Mouse (Mus musculus) cerebellum, adult 18-20 months (tissue): ENCODE results near the gene Mfsd4b2.
"Not testable (repeated sequence)": the region's sequence is repeated elsewhere in the genome, so short reads cannot be mapped to it uniquely, and the experiment has no call there.

ENCODE experiments used
- DNase-seq, 2 experiments: peaks; one replicate each; pipeline ENCODE4 v3.0.0; 2021

Gene Mfsd4b2

DNA sequence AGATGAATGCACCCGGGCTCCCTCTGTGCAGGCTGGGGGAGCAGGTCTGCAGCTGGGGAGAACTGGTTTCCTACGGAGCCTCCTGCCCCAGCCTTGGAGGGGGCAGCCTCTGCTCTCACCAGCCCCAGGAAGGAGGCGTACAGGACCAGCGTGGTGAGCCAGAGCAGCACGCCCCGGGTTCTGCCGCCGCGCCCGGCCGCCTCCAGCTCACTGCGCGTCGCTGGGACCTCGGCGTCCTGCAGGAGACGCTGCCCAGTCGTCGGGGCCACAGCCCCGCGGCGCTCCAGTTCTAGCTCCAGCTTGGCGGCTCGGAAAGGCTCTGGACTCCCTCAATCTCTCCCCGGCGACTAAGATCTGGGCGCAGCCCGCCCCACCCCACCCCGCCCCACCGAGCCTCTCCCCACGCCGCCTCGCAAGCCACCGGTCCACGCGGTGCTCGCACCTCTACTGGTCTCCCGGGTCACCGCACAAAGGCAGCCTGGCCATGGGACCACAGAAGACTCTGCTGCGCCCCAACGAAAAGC lies at the start of gene Mfsd4b2:
Gene Mfsd4b2 (minus strand): TSS at position 308 of the 524 bp plus-strand sequence.
- no peak for DNase-seq

DNA sequence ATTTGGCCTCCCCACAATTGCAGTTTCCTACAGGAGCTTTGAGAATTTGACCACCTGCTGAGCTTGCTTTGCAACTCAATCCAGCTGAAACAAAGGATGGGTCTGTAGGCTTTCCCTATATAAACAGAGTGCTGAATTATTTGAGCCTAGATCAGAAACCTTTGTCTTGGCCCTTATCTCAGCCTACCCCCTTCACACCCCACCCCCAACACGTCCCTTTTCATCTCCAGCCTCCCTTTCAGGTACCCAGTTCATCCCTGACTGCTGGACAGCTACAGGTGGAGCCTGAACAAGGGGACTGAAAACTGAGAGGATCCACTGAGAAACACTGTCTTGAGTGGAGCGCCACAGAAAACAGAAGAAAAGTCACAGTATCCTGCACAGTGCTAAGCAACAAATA lies 49.0 kb upstream of the Mfsd4b2 start:
- no peak for DNase-seq

DNA sequence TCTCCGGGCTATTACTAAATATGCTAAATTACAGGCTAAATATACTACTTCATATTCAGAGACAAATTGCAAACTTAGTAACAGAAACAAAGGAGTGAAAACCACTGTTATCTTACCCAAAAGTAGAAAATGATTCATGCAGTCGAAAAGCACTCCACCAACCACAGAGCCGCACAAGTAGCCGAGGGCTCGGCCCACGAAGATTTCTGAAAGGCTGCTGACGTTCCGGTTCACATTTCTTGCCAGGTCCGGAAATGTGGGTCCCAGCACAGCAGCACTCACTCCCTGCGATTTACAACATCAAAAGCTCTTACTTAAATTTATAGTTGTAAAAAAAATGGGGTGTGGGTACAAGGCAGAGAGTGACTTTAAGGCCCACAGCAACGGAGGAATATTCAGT lies 48.3 kb upstream of the Mfsd4b2 start:
- no peak for DNase-seq

GRCm38 (mm10) chr10:39967512-39967911 lies 40.8 kb upstream of the Mfsd4b2 start:
- no peak for DNase-seq

DNA sequence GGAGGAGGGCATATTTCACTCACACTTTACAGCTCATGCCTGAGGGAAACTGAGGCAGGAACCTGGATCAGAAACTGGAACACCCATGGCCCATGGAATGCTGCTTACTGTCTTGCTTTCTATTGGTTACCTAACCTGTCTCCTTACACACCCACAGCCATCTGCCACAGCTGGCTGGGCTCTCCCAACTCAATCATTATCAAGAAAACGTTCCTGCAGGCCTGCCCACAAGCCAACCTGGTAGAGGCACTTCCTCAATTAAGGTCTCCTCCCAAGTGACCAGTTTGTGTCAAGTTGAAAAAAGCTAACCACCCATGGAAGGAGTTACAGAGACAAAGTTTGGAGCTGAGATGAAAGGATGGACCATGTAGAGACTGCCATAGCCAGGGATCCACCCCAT lies 35.2 kb upstream of the Mfsd4b2 start:
- no peak for DNase-seq

DNA sequence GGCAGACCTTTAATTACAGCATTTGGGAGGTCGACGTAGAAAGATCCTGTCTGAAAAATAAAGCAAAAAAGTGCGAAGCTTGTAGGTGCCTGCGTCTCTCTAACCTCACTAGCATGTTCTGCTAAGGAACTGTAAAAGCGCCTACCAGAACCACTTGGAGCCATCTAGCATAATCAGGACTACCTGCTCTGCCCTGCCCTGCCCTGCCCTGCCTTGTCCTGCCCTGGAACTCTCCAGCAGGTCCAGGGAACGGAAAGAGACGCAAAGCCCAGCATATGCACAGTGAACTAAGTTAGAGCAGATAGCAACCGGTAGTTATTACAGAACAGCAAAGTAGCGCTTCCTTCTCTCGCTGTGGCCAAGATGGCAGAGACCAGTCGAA lies 33.7 kb upstream of the Mfsd4b2 start:
- DNase-seq = no peak

- peak; percentile 83 to 90 for DNase-seq
These were observed 33.2 kb upstream of the Mfsd4b2 start, which contains the start of gene Mfsd4b3 for GRCm38 (mm10) chr10:39959761-39960440. Gene Mfsd4b3 (minus strand): TSS chr10:39960153.

- DNase-seq = no peak
These were observed 31.5 kb upstream of the Mfsd4b2 start for GRCm38 (mm10) chr10:39958266-39958665.

DNA sequence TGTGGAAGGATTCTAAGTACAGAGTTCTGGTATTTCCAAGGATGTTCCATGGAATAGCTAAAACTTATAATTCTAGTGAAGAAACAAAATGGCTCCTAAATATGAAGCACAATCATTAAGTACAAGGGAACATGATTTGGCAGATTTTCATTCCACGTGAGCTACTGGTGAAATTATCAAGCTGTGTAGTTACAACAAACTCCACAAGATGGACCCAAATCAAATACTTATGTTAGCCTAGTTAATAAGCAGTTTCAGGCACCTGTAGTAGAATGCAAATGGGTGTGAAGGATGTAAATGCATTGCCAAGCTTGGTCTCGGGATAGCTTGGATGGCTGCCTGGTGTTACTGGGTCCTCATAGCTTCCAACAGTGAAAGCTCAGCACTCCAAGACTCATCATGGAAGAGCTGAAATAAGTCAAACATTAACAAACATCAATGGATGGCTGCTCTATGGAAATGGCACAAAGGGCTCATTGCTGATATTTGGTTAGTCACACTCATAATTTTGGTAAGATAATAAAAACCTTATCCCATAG lies 29.7 kb upstream of the Mfsd4b2 start:
- DNase-seq = no peak

DNA sequence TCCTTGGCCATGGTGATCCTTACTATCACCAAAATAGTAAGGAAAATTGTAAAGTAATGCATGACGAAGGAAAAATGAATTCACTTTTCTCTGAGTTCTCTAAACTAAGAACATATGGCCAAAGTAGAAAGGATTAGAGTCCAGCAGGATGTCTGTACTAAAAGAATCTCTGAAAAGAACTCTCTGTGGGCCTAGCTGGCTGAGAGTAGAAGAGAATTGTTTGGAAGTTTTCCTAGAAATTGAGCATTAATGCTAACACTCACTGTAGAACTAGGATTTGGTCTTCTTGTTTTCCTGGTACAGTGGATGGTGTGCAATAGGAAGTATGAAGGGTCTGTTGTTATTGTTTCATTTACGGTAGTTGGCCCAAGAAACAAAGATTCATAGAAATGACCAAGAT lies 28.4 kb upstream of the Mfsd4b2 start:
- no peak for DNase-seq

DNA sequence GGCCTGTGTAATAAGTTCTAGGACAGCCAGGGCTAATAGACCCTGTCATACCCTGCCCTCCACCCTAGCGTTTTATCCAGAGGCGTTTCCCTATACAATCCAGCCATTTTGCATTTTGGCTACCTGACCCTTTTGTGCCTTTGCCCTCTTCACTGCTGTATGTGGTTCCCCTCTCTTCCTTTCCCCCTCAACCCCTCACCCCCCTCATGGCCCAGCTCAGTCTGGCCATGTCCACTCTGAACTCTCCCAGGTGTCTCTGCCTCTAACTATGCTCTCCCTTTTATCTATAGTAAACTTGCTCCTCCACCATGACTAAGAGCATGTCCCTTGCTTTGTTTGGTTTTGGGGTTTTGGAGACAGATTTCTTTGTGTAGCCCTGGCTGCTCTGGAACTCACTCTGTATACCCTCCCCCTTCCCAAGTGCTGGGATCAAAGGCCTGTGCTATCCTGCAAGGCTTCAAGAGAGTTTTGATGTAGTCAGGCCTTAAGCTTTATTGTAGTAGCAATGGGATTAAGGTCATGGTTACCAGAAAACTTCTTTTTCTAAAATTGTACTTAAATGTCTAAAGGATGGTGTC lies 22.7 kb upstream of the Mfsd4b2 start:
- DNase-seq = no peak

GRCm38 (mm10) chr10:39947195-39947594 lies 20.5 kb upstream of the Mfsd4b2 start:
- not testable (repeated sequence) for DNase-seq

DNA sequence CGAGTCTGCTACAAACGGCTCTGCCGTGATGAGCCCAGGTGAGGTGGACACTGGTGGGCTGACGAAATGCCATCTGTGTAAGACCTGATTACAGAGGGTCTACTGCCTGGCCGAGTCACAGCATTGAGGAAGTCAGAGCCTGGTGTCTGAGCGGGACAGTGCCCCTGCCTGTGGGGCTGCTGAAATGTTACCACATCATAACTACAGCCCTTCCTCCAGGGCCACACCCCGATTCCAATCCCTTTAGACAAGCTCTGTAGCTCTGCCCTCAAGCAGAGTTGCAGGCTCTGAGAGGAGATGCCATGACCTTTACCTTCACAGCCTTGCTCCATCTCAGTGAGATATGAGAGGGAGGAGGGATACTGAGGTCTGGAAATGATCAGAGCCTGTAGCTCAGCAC lies 9.8 kb upstream of the Mfsd4b2 start:
- no peak for DNase-seq

DNA sequence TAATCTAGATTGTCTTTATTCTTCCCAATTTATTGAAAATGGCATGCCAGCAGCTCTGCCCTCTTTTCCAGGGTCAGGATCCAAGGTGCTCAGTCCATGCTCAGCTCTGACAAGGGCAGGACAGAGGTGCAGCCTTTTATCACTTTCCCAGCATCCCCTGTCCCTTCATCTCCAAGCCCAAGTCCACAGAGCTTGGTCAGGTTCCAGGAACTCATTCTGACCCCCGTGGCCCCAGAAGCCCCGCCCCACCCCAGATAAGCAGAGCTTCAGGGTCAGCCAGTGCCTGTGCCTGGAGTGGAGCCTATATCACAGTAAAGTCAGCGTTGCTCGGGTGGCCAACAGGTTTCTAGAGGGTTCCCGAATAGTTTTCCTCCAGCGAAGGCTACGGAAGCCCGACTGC lies 2.2 kb downstream of the Mfsd4b2 start:
- DNase-seq = not testable (repeated sequence)

DNA sequence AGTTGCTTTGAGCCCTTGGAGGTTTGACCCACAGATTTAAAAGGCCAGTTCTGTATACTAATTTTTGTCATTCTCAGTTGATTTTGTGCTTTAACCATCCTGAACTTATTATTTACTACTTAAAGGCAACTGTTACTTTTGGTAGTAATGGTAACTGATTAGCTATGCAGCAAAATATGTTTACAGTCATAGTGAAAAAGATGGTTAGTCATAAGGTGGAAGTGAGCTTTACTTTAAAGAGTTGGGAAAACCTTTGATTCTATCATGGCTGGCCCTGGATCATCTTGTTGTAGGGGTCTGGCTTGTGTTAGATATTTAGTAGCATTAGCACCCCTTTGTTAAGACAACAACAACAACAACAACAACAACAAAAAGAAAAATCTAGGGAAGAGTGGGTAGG lies 14.1 kb downstream of the Mfsd4b2 start:
- no peak for DNase-seq

DNA sequence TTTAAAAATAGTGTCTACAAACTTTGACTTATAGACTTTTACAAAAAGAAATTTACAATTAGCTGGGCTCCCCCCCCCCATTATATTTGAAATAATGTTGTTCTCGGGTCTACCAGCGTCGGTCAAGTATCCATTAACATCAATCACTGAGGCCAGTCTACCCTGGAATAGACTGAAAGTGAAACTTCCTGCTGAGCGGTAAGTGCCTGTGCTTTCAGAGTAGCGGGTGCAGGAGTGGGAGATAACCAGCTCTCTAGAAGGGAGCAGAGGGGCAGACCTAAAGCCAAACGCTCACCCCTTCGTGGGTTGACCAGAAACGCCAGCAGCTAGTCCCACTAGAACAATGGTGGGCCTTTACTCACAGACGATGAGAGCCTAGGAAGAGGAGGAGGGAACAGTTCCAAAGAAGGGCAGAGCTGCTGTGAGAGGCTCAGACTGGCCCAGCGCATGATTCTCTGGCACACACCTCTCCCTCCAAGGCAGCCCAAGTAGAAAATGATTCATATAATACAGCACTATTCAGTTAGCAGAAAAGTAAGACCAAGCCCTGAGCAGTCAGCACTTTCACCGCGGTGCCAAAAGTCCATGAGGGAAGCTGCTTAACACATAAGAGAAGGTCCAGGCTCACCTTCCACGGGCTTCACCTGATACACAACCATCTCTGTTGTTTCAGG lies 17.8 kb downstream of the Mfsd4b2 start:
- no peak for DNase-seq

DNA sequence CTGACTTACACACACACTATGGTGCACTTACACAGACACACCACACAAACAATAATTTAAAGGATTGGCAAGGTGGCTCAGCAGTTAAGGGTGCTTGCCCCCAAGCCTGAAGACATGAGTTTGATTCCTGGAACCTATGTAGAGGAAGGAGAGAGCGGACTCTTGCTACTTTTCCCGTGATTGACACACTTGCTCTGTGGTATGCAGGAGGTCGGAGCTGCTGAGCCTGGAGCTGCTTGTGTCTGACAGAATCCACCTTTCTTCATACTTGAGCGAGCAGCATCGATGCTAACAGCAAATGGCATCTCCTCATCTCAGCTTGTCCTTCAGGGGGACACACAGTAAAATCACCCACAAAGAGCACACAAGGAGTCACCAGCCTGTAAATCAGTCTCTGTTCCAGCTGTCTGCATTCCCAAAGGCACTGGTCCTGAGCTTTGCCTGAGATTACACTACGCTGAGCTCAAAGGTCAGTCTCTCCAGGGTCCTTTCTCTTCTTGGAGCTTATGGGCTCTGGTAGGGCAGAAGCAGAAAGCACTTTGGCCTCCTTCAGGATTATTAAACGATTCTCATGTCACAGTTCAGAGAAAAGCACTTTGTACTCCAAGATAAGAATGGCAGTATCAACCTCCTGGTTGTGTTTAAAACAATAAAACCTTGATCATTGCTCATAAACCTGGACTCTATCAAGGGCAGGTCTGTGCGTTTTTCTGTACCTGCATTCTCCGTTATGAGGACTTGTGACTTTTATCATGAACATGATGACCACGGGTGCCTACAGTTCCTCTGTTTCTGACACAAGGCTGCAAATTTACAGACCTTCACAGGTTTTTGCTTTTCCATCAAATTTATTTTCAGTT lies 19.7 kb downstream of the Mfsd4b2 start:
- no peak for DNase-seq

GRCm38 (mm10) chr10:39904191-39904590 lies 22.5 kb downstream of the Mfsd4b2 start:
- no peak for DNase-seq

DNA sequence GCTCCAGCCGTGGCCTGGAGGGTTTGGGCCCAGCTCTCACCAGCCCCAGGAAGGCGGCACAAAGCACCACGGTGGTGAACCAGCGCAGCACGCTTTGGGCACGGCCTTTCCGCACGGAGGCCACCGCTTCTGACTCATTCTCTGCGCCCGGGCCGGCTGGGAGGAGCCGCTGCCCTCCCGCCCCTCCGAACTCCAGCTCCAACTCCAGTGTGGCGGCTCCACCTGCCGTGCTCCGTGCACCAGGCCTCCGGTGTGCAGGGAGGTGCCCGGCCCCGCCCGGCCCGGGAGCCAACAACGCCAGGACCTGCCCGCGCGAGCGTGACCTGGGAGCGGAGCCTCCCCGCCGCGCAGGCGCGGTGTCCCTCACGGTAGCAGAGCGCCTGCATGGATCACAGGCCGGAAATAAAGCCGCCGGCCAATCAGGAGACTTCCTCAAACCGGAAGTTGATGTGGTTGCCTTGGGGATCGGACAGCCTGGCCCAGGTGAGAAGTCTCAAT lies 27.8 kb downstream of the Mfsd4b2 start, which contains the start of gene Mfsd4b4:
Gene Mfsd4b4 (minus strand): TSS at position 365 of the 498 bp plus-strand sequence.
- peak; percentile 90 to 91 for DNase-seq

DNA sequence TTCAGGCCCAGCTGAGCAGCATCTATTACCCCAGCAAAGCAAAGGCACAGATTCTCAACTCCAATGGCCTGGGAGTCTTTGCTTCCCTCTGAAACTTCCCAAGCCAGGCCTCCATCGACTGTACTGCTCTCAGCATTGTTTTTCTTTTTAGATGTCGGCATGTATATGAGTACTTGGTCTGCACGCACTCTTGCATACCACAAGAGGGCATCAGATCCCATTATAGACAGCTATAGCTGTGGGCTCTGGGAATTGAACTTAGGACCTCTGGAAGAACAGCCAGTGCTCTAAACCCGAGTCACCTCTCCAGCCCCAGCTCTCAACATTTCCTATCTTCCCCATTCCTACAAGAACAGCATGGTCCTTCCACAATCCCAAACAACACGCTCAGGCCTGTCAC lies 30.2 kb downstream of the Mfsd4b2 start:
- DNase-seq = no peak

DNA sequence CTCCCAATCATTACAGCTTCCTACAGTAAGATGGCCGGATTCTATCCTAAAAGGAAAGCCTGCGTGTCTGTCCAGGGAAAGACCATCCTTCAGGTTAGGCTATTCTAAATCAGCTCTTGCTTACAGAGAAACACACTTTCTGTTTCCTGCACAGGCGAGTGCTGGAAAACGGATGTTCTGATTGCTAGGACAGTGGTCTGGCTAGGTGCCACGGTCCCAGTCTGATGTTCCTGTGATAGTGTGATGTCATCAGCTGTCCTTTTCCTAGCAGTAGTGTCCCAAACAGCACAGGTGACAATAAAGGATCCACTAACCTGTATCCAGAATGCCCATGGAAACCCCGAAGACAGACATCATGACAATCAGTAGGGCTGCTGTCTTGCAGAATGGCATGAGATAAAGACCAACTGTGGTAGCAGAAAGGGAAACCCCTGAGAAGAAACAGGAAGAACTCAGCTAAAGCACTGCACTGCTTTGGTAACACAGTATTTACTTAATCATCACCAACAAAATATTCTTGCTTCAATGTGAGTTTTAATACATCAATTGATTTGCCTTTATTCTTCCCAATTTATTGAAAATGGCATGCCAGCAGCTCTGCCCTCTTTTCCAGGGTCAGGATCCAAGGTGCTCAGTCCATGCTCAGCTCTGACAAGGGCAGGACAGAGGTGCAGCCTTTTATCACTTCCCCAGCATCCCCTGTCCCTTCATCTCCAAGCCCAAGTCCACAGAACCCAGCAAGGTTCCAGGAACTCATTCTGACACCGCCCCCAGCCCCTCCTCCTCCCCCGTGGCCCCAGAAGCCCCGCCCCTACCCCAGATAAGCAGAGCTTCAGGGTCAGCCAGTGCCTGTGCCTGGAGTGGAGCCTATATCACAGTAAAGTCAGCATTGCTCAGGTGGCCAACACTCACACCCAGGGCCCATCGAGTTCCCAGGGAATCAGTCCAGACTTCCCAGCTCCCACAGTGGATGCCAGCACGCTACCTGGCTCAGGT lies 32.7 kb downstream of the Mfsd4b2 start:
- no peak for DNase-seq
